Mouse (Mus musculus) lung, embryonic 16.5 days (tissue): ENCODE results near the gene Wfikkn2. TPM values are rescaled to one million over a fixed set of nuclear protein-coding genes. Genes with fewer than 3 reads are reported as not detected.

Experiments used
- ATAC-seq: fragments of 200-750 bp; cut with Nextera tagmentation; 2 replicates; pipeline ENCODE4 v1.8.0; 2017; ENCODE audit warnings: low read depth, mild to moderate bottlenecking, moderate library complexity
- H3K27ac ChIP-seq: fragments of 300-500 bp; sonication (generic); 2 replicates; pipeline ENCODE4 v1.5.1; 2014; ENCODE audit warnings: mild to moderate bottlenecking, control low read depth, low read length
- H3K27me3 ChIP-seq: fragments of 300-500 bp; sonication (generic); 2 replicates; pipeline ENCODE4 v1.6.1; 2014; ENCODE audit warnings: low read depth, low read length, mixed read lengths; ENCODE audit not compliant: control insufficient read depth, insufficient read depth
- H3K36me3 ChIP-seq: fragments of 300-500 bp; sonication (generic); 2 replicates; pipeline ENCODE4 v1.6.1; 2014; ENCODE audit warnings: low read length; ENCODE audit not compliant: control insufficient read depth, insufficient read depth
- H3K4me1 ChIP-seq: fragments of 300-500 bp; sonication (generic); replicated peaks from 2 replicates; pipeline ENCODE4 v1.6.1; 2014; ENCODE audit warnings: low read length, mixed read lengths; ENCODE audit not compliant: control insufficient read depth, insufficient read depth
- H3K4me2 ChIP-seq: fragments of 300-500 bp; sonication (generic); 2 replicates; pipeline ENCODE4 v1.6.1; 2014; ENCODE audit warnings: low read depth, low read length, control low read depth
- H3K4me3 ChIP-seq: fragments of 300-500 bp; sonication (generic); 2 replicates; pipeline ENCODE4 v1.5.1; 2014; ENCODE audit warnings: mild to moderate bottlenecking, low read length, control low read depth
- H3K9ac ChIP-seq: fragments of 300-500 bp; sonication (generic); 2 replicates; pipeline ENCODE4 v1.6.1; 2014; ENCODE audit warnings: low read length, control low read depth
- H3K9me3 ChIP-seq: fragments of 300-500 bp; sonication (generic); 2 replicates; pipeline ENCODE4 v1.6.1; 2016; ENCODE audit warnings: low read length; ENCODE audit not compliant: control insufficient read depth
- WGBS: fragments of 180-500 bp; shearing (Covaris S2); extraction: QIAGEN DNeasy Blood & Tissue Kit; methylation state at CpG from one replicate; pipeline ENCODE4 v1.1.7; 2014; 5-methylcytosine and 5-hydroxymethylcytosine counted together
- polyA plus RNA-seq: library from polyadenylated mRNA; unstranded; fragments of >200 nt; fragmentation: Nextera tagmentation; extraction: Ambion mirVana; gene quantifications from 2 replicates; pipeline ENCODE4 v1.2.1, GENCODE M21; 2015

The Wfikkn2 gene
- polyA plus RNA-seq, 1 experiment from 2014 or later = 1.2 TPM

DNA sequence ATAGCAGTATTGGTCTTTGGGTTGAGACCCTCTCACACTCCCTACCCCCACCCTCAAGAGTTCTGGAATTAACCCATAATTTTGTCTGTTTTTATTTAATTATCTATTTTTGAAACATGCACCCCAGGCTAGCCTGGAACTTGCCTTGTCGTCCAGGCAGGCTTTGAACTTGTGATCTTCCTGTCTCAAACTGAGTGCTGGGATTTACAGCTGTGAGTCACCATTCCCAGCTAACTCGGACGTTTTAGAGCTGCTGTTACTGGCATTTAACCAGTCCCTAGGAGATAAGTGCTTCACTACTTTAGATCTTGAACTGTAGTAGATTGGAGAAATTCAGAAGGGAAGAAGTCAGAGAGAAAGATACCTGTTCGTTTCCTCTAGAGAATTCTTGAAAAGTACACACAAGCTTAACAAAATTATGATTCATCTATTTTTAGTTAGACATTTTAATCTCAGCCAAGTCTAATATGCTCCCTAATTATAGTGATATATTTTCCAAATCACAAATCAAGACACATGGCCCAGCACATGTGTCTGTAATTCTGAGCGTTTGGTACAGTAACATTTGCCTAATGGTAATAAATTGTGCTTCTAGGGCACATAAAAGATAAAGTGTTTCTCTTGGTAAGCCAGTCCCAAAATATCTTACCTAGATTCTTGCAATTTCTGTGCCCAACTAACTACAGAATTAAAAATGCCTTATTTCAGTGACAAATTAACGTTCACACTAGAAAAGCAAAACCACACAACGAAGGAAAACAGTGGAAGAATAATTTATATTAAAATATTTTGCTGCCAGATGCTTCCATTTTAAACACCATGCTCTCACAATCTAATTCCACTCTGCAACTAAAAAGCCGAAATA, 36.8 kb downstream of the Wfikkn2 start:
- Histone ChIP-seq H3K4me2 (peak overlapping the region; percentile 97), H3K4me3 (no peak overlapping the region), H3K36me3 (no peaks in the 10 kb centered on the region; the same call in 1 of the 2 replicates), H3K9ac (no peak overlapping the region; the same call in 1 of the 2 replicates), H3K27ac (peak overlapping the region; percentile 98), H3K27me3 (no peaks in the 10 kb centered on the region), H3K9me3 (no peaks in the 10 kb centered on the region), H3K4me1 (0 out of 2 replicates have a peak, but pooled peaks cover 4% of the 10 kb centered on the region)
- ATAC-seq = no peak
- 41% methylated on average over 8 of the region's 8 CpGs for WGBS

DNA sequence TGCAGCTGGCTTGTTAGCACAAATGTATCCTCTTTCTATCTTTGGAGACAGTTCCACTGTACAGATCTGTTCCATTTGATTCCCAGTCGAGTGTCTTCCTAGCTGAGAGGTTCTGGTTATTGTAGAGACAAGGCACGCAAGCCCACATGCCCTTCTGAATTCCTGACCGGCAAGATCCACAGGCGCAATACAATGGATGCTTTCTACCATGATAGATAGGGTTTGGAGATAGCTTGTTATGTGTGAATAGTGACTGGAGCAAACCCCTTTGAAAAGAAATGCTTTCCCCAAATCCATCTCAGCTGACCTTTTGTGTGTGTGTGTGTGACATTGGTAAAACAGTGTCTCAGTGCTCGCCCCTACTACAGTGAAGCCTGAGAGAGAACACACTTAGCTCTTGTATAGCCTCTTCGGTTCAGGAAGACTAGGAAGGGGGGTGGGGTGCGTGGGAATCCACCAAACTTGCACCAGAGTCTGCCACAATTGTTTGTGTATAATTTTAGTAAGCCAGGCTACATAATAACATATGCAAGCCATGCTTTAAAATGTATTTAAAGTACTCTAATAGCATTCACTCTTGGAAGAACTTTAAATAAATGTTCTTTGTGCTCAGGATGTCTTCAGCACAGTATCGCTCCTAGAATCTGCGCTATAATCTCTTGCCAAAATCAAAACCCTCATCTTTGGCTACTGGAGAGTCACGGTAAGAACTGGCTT, 39.2 kb downstream of the Wfikkn2 start:
- no peaks in the 10 kb centered on the region for H3K27me3 ChIP-seq
- WGBS = 66% methylated on average over 10 of the region's 10 CpGs
- H3K4me1 ChIP-seq = 0 out of 2 replicates have a peak, but pooled peaks cover 2% of the 10 kb centered on the region
- no peak for ATAC-seq
- no peak overlapping the region for H3K27ac ChIP-seq
- H3K4me2 ChIP-seq = no peak overlapping the region
- no peaks in the 10 kb centered on the region for H3K36me3 ChIP-seq
- no peak overlapping the region for H3K4me3 ChIP-seq
- H3K9ac ChIP-seq = no peak overlapping the region
- no peaks in the 10 kb centered on the region for H3K9me3 ChIP-seq

- no peaks in the 10 kb centered on the region for H3K4me1 ChIP-seq
- WGBS = 62% methylated on average over 3 of the region's 3 CpGs
- no peak overlapping the region for H3K4me2 ChIP-seq
- no peak for ATAC-seq
- no peak overlapping the region for H3K27ac ChIP-seq
- no peak overlapping the region for H3K4me3 ChIP-seq
- no peak overlapping the region for H3K9ac ChIP-seq
- no peaks in the 10 kb centered on the region for H3K9me3 ChIP-seq
- H3K27me3 ChIP-seq = no peaks in the 10 kb centered on the region
- H3K36me3 ChIP-seq = no peaks in the 10 kb centered on the region
Observed at GRCm38 (mm10) chr11:94203066-94203465, 42.7 kb downstream of the Wfikkn2 start.

- Histone ChIP-seq H3K4me2 (no peak overlapping the region), H3K9ac (no peak overlapping the region), H3K4me1 (no peaks in the 10 kb centered on the region), H3K9me3 (no peaks in the 10 kb centered on the region), H3K27ac (no peak overlapping the region), H3K36me3 (no peaks in the 10 kb centered on the region), H3K4me3 (no peak overlapping the region), H3K27me3 (no peaks in the 10 kb centered on the region)
- WGBS = 57% methylated on average over 5 of the region's 5 CpGs
- no peak for ATAC-seq
Observed at GRCm38 (mm10) chr11:94202106-94202505, 43.7 kb downstream of the Wfikkn2 start.

GRCm38 (mm10) chr11:94200422-94200821, 45.4 kb downstream of the Wfikkn2 start:
- Histone ChIP-seq H3K9ac (no peak overlapping the region), H3K4me2 (no peak overlapping the region), H3K27me3 (no peaks in the 10 kb centered on the region), H3K4me1 (no peaks in the 10 kb centered on the region; the same call in 1 of the 2 replicates), H3K9me3 (no peaks in the 10 kb centered on the region), H3K4me3 (no peak overlapping the region), H3K27ac (no peak overlapping the region), H3K36me3 (no peaks in the 10 kb centered on the region)
- 50% methylated on average over 4 of the region's 4 CpGs for WGBS
- ATAC-seq = no peak

- Histone ChIP-seq H3K27ac (no peak overlapping the region), H3K9me3 (no peaks in the 10 kb centered on the region), H3K4me3 (no peak overlapping the region), H3K36me3 (no peaks in the 10 kb centered on the region), H3K4me2 (no peak overlapping the region), H3K9ac (no peak overlapping the region), H3K4me1 (no peaks in the 10 kb centered on the region; the same call in 1 of the 2 replicates), H3K27me3 (no peaks in the 10 kb centered on the region)
- WGBS = 57% methylated on average over 2 of the region's 2 CpGs
- ATAC-seq = no peak
Observed at GRCm38 (mm10) chr11:94199771-94200170, 46.0 kb downstream of the Wfikkn2 start.

DNA sequence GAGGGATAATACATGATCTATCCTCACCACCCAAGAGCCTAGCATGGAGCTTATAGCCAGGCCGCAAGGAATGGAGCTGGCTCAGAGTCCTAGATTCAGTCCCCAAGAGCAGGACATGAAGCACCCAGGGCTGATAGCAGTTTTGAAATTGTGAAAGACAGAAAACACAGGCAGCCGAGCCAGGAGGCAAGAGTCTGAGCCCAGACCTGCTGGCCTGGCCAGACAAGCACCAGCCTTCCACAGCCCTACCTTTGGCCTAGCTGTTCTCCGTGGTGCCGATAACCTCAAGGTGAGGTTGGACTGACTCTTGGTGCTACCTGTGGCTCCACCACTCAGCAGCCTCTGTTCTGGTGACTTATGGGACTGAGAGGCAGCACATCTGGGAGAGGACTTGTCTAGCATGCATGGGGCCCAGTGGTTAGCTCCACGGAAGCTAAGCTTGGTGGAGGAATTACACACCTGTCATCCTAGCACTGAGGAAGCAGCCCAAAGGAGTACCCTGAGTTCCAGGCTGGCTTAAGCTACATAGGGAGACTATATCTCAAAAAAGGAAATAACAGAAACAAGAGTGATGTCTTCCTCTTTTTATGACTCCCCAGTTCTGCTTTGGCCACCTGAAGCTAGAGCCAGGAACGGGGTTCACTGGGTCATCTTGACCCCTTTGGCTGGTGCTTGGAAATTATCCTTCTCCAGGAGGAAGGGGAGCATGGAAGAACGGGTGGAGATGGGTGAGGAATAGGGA, 47.2 kb downstream of the Wfikkn2 start:
- ATAC-seq = no peak
- Histone ChIP-seq H3K27ac (no peak overlapping the region), H3K4me1 (no peaks in the 10 kb centered on the region; the same call in 1 of the 2 replicates), H3K27me3 (no peaks in the 10 kb centered on the region), H3K36me3 (no peaks in the 10 kb centered on the region), H3K9me3 (no peaks in the 10 kb centered on the region), H3K9ac (no peak overlapping the region), H3K4me2 (no peak overlapping the region), H3K4me3 (no peak overlapping the region)
- WGBS = 78% methylated on average over 7 of the region's 7 CpGs

DNA sequence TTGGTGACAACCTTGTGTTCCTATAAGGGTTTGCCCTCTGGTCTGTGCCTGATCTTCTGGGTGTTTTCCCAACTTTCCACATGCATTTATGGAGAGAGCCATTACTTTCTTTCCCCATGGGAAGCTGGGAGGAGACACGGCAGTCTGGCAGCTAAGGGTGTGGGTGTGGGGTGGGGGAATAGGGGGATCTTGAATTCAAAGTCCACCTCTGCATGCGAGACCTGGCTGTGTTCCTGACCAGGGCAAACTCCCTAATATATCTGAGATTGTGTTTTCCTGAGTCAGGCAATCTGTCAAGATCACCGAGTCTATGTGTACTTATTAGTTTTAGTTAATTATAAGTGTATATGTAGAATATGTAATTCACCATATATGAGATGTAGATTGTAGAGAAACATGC, 49.5 kb downstream of the Wfikkn2 start:
- no peaks in the 10 kb centered on the region for H3K36me3 ChIP-seq
- 69% methylated on average over 3 of the region's 3 CpGs for WGBS
- H3K9ac ChIP-seq = no peak overlapping the region
- H3K4me2 ChIP-seq = no peak overlapping the region
- H3K27me3 ChIP-seq = no peaks in the 10 kb centered on the region
- H3K4me1 ChIP-seq = no peaks in the 10 kb centered on the region; the same call in 1 of the 2 replicates
- no peaks in the 10 kb centered on the region for H3K9me3 ChIP-seq
- no peak overlapping the region for H3K27ac ChIP-seq
- no peak for ATAC-seq
- no peak overlapping the region for H3K4me3 ChIP-seq

DNA sequence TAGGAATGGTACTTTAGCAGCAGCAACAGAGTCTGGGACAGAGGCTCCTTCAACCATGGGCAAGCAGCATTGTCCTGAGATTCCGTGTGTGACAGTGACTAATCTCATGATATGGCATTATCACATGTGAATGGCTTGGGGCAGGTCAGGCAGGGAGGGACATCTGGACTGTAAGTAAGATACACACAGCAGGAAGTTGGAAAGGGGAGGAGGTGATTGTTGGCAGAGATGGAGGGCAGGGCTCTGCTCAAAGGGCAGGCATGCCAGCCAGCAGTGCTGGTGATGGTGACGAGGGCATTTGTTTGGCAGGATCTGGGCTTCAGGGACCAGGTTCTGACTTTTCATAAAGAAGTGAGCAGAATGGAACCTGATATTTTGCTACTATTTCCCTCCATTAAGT, 52.7 kb downstream of the Wfikkn2 start:
- Histone ChIP-seq H3K4me3 (no peak overlapping the region), H3K9ac (no peak overlapping the region), H3K27ac (no peak overlapping the region), H3K9me3 (no peaks in the 10 kb centered on the region), H3K27me3 (no peaks in the 10 kb centered on the region), H3K4me1 (no peaks in the 10 kb centered on the region; the same call in 1 of the 2 replicates), H3K36me3 (no peaks in the 10 kb centered on the region), H3K4me2 (no peak overlapping the region)
- 61% methylated on average over 2 of the region's 2 CpGs for WGBS
- ATAC-seq = no peak
